Mouse (Mus musculus) embryonic facial prominence, embryonic 11.5 days (tissue): Measurements from ENCODE around the gene Msi2. TPM values are rescaled to one million over a fixed set of nuclear protein-coding genes. Genes with fewer than 3 reads are reported as not detected.

Experiments used
- ATAC-seq: fragments of 200-750 bp; cut with Nextera tagmentation; replicated peaks from 2 replicates; pipeline ENCODE4 v1.8.0; 2017; ENCODE audit warnings: low read depth; ENCODE audit not compliant: insufficient number of reproducible peaks, low FRiP score, low TSS enrichment
- DNase-seq: peaks from one replicate; pipeline ENCODE4 v3.0.0-alpha.2; 2015; ENCODE audit warnings: low spot score
- H3K27ac ChIP-seq: fragments of 300-500 bp; sonication (generic); replicated peaks from 2 replicates; pipeline ENCODE4 v1.5.1; 2014; ENCODE audit warnings: mild to moderate bottlenecking, low read depth, low read length, control low read depth
- H3K27me3 ChIP-seq: fragments of 300-500 bp; sonication (generic); 2 replicates; pipeline ENCODE4 v1.6.1; 2014; ENCODE audit warnings: mild to moderate bottlenecking, low read length, moderate library complexity, mixed read lengths; ENCODE audit not compliant: control insufficient read depth, insufficient read depth
- H3K36me3 ChIP-seq: fragments of 300-500 bp; sonication (generic); replicated peaks from 2 replicates; pipeline ENCODE4 v1.6.1; 2014; ENCODE audit warnings: low read depth, mild to moderate bottlenecking, low read length, moderate library complexity, mixed read lengths; ENCODE audit not compliant: control insufficient read depth, insufficient read depth
- H3K4me1 ChIP-seq: fragments of 300-500 bp; sonication (generic); 2 replicates; pipeline ENCODE4 v1.6.1; 2014; ENCODE audit warnings: low read length, mixed read lengths; ENCODE audit not compliant: control insufficient read depth, insufficient read depth
- H3K4me2 ChIP-seq: fragments of 300-500 bp; sonication (generic); 2 replicates; pipeline ENCODE4 v1.6.1; 2014; ENCODE audit warnings: low read depth, mild to moderate bottlenecking, control low read depth, low read length, moderate library complexity
- H3K4me3 ChIP-seq: fragments of 300-500 bp; sonication (generic); 2 replicates; pipeline ENCODE4 v1.5.1; 2014; ENCODE audit warnings: low read depth, low read length, control low read depth
- H3K9ac ChIP-seq: fragments of 300-500 bp; sonication (generic); replicated peaks from 2 replicates; pipeline ENCODE4 v1.6.1; 2014; ENCODE audit warnings: mild to moderate bottlenecking, control low read depth, low read length
- H3K9me3 ChIP-seq: fragments of 300-500 bp; sonication (generic); replicated peaks from 2 replicates; pipeline ENCODE4 v1.6.1; 2016; ENCODE audit warnings: mild to moderate bottlenecking, low read length, inconsistent platforms, mixed read lengths; ENCODE audit not compliant: control insufficient read depth
- WGBS: fragments of 180-500 bp; shearing (Covaris S2); extraction: QIAGEN DNeasy Blood & Tissue Kit; methylation state at CpG from one replicate; pipeline ENCODE4 v1.1.7; 2014; 5-methylcytosine and 5-hydroxymethylcytosine counted together
- microRNA-seq: library from miRNA; unstranded; fragments of <30 nt; microRNA quantifications from one replicate; pipeline ENCODE4, GENCODE M21; 2016; ENCODE audit warnings: borderline number of aligned reads
- polyA plus RNA-seq: library from polyadenylated mRNA; unstranded; fragments of >200 nt; fragmentation: Nextera tagmentation; extraction: Ambion mirVana; gene quantifications from 2 replicates; pipeline ENCODE4 v1.2.1, GENCODE M21; 2014

Msi2 gene
- polyA plus RNA-seq, 1 experiment from 2014 or later: 13.4 TPM

GRCm38 (mm10) chr11:88295298-88295697 is 423.0 kb downstream of the Msi2 start:
- DNase-seq (no peak), ATAC-seq (no peak)
- Histone ChIP-seq H3K36me3 (no peaks in the 10 kb centered on the region), H3K27ac (no peak overlapping the region), H3K27me3 (no peaks in the 10 kb centered on the region; the same call in 1 of the 2 replicates), H3K4me3 (no peak overlapping the region), H3K9ac (no peak overlapping the region), H3K4me1 (peaks cover 6% of the 10 kb centered on the region), H3K9me3 (no peaks in the 10 kb centered on the region), H3K4me2 (no peak overlapping the region)
- WGBS: 81% methylated on average over 5 of the region's 5 CpGs

GRCm38 (mm10) chr11:88294394-88294710 is 424.0 kb downstream of the Msi2 start:
- H3K27me3 ChIP-seq: no peaks in the 10 kb centered on the region; the same call in 1 of the 2 replicates
- no peaks in the 10 kb centered on the region for H3K9me3 ChIP-seq
- no peak for DNase-seq
- 24% methylated on average over 17 of the region's 17 CpGs for WGBS
- H3K4me3 ChIP-seq: peak overlapping the region; percentile 28; the same call in 1 of the 2 replicates
- H3K4me2 ChIP-seq: peak overlapping the region; percentile 59
- ATAC-seq: no peak
- H3K27ac ChIP-seq: no peak overlapping the region
- no peaks in the 10 kb centered on the region for H3K36me3 ChIP-seq
- peaks cover 6% of the 10 kb centered on the region for H3K4me1 ChIP-seq
- peak overlapping the region; percentile 51 for H3K9ac ChIP-seq

DNA sequence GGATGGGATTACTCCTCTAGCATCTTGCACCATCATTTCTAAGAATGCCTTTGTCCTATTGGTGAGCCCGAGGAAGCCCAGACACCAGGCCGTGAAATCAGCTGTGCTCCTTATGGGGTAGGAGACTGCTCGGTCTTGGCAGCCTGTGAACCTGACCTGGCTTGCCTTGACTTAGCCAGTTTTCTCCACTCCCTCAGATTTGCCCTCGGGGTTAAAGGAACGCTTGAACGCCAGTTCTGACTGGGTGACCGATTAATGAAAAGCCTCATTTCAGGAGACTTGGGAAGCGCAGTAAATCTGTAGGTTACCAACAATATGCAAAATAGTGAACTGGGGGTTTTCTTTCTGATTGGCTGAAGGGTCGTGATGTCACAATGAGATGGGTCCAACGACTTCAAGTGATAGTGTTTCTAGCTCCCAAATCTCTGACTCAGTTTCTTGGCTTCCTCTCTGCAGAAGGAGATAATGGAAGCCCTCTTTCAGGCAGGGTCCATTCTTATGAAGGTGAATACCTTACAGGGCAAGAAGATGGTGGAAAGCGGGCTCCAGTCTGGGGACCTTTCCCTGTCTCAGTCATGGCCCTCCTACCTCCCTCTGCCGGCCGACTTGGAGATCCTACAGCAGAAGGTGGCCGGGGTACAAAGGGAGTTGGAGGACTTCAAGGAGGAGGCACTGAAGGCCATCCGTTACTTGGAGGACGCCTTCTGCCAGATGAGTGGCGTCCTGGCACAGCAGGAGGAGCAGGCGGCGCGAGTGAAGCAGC is 424.5 kb downstream of the Msi2 start, which contains the start of gene Ccdc182:
Gene Ccdc182 (plus strand): TSS at position 428 of the 763 bp plus-strand sequence.
- 20% methylated on average over 20 of the region's 20 CpGs for WGBS
- Histone ChIP-seq H3K9me3 (no peaks in the 10 kb centered on the region), H3K36me3 (no peaks in the 10 kb centered on the region), H3K4me3 (peak within 1 kb of the TSS; percentile 28; the same call in 1 of the 2 replicates), H3K9ac (peak within 1 kb of the TSS; percentile 51), H3K27ac (no peak within 1 kb of the TSS), H3K4me1 (peaks cover 6% of the 10 kb centered on the region), H3K4me2 (peak within 1 kb of the TSS; percentile 59), H3K27me3 (no peaks in the 10 kb centered on the region; the same call in 1 of the 2 replicates)
- DNase-seq: peak; percentile 35
- no peak for ATAC-seq

DNA sequence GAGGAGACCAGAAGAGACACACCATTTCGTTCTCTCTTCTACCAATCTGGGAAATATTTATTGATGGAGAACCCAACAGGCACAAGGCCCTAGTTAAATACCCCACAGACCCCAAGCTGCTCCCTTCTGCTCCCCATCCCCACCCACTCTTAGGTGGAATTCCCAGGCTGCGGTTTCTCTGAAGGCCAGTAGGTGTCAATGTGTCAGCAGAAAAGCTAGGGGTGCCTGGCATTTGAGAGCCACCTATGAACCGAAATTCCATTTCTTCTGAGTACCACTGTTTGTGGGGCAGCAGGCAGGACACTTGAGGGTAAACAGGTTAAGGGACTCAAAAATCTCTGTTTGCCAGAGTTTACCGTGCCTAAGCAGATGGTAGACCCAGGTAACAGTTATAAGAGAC is 426.6 kb downstream of the Msi2 start:
- Histone ChIP-seq H3K9me3 (no peaks in the 10 kb centered on the region), H3K4me3 (no peak overlapping the region), H3K9ac (no peak overlapping the region), H3K27me3 (no peaks in the 10 kb centered on the region; the same call in 1 of the 2 replicates), H3K4me2 (no peak overlapping the region), H3K36me3 (no peaks in the 10 kb centered on the region), H3K4me1 (peaks cover 6% of the 10 kb centered on the region), H3K27ac (no peak overlapping the region)
- ATAC-seq (no peak), DNase-seq (peak; percentile 71)
- WGBS: 32% methylated on average over 4 of the region's 4 CpGs

DNA sequence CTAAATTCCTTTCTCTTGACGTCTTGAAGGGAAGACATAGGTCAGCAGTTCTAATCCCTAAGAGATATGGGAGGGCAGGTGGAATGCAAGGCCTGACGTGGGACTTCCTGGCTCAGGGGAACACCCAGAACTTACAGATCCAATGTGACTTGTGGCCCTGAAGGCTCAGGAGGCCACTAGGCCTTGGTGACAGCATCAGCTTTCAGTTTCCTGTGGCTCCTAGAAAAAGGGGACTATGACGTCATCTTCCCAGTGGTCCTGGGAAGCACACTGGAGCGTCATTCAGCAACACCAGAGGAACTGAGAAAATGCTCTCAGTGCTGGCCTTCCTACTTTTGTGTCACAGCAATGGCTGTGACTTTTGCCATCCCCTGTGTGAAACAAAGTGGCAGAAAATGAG is 427.1 kb downstream of the Msi2 start:
- WGBS: 54% methylated on average over 4 of the region's 4 CpGs
- no peaks in the 10 kb centered on the region for H3K36me3 ChIP-seq
- no peak for ATAC-seq
- H3K4me1 ChIP-seq: peaks cover 6% of the 10 kb centered on the region
- H3K4me2 ChIP-seq: no peak overlapping the region
- H3K9me3 ChIP-seq: no peaks in the 10 kb centered on the region
- H3K27ac ChIP-seq: no peak overlapping the region
- no peaks in the 10 kb centered on the region; the same call in 1 of the 2 replicates for H3K27me3 ChIP-seq
- DNase-seq: no peak
- no peak overlapping the region for H3K4me3 ChIP-seq
- no peak overlapping the region for H3K9ac ChIP-seq

Small RNA genes lying within 50 kb of the gene (microRNA-seq; reads per million reads assigned to microRNA genes)
- not detected for gene Mir378b

Other genes with a start within 250 kb of the Msi2 start
- gene Akap1, start 146.1 kb upstream of the Msi2 start, polyA plus RNA-seq: 9.6 and 12.3 TPM in 2 replicates
- 81.7 and 84.3 TPM in 2 replicates for gene Scpep1, start 237.0 kb upstream of the Msi2 start, polyA plus RNA-seq
- gene Elobl, start 248.4 kb upstream of the Msi2 start, polyA plus RNA-seq: not detected in 2 replicates